Mouse (Mus musculus) T-cell, adult 66 days (primary cell): ENCODE data around the gene Kif13a. TPM values are rescaled to one million over a fixed set of nuclear protein-coding genes. Genes with fewer than 3 reads are reported as not detected.

Source experiments
- total RNA-seq, 2 experiments: library from RNA; stranded (reverse); gene quantifications; 3 replicates in 1 of 2; 4 replicates in 1 of 2; pipeline ENCODE4 v1.2.4; 2023

Kif13a gene
- 1 to 10 TPM; 3.2 to 5.5 TPM for total RNA-seq

DNA sequence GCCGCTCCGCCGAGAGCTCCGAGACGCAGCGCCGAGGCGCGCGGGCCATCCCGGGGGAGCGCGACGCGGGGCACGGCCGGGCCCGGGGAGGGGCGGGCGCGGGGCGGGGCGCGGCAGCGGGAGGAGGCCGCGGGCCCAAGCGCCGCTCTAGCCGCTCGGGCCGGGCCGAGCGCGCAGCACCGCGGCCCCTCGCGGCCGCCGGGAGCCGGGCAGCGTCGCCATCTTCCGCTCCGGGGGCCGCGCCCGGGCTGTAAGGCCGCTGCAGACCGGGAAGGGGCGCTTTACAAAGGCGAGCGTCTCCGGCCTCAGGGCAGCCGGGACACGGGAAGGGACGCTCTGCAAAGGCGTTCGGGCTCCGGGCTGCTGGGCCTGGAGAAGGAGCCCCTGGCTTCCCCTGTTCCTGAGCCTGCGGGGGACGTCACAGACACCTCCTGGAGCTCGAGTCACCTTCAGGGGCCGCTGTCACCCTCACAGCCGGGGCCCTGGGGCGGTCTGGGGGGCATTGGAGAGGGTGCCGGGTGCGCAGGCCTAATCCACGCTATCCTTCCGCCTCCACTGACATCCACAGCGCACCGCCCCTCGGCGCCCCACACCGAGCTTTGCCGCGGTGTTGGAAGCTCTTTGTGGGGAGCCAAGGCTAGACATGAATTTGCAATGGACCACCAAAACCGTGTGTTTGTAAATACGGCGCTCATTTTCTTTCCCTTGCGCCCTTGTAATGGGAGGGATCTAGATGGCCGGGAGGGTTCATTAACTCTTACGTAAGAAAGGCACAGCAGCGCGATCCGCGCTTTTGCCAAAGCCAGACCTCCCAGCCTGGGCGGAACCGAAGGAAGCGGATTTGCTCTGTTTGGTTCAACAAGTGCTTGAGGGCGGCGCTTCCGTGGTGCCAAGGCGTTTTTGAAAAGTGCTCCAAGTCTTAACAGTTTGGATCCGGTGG lies at the start of gene Kif13a:
TSS of gene Kif13a (minus strand) at position 149 of the 940 bp plus-strand sequence.

DNA sequence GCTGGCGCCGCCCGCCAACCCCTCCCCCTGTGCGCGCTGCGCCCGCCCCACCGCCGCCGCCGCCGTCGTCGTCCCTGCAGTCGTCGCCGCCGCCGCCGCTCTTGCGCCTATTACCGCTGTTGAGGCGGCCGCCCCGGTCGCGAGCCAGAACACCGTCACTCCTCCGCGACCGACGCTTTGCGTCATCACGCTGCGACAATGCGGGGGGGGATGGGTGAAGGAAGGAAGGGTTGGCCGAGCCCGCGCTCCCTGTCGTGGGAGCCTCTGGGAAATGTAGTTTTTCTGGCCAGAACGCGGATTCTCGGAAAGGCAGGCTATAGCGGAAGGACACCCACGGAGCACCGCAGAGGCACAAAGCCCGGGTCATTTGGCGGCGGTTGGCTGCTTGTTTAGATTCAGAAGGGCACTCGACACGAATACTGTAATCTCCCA lies 201.8 kb downstream of the Kif13a start, which contains the start of gene Nup153:
TSS of gene Nup153 (minus strand) at position 104 of the 432 bp plus-strand sequence.

Other genes starting within 250 kb of the Kif13a start
- gene Nup153, start 201.9 kb downstream of the Kif13a start, total RNA-seq = 100 to 1,000 TPM; 378 to 410 TPM
- under 1 TPM; 0.79 to 0.98 TPM for gene Nhlrc1, start 85.0 kb upstream of the Kif13a start, total RNA-seq
- 10 to 100 TPM; 24.7 to 30.8 TPM for gene Kdm1b, start 113.6 kb upstream of the Kif13a start, total RNA-seq
- gene Tpmt, start 114.9 kb upstream of the Kif13a start, total RNA-seq = 1 to 10 TPM in 1 of 2 experiments, under 1 TPM in 1; 0.52 to 6.7 TPM
- 100 to 1,000 TPM; 126 to 141 TPM for gene Dek, start 176.3 kb upstream of the Kif13a start, total RNA-seq
- 1 to 10 TPM in 1 of 2 experiments, under 1 TPM in 1; 0.50 to 1.5 TPM for gene Rnf144b, start 192.8 kb upstream of the Kif13a start, total RNA-seq